Mouse (Mus musculus): Measurements from ENCODE around the gene AC109138.7.
"Not testable (repeated sequence)": the region's sequence is repeated elsewhere in the genome, so short reads cannot be mapped to it uniquely, and the experiment has no call there.

AC109138.7 gene

GRCm38 (mm10) chr19:4218784-4219183 lies 4.6 kb downstream of the AC109138.7 start:
- DNase-seq (ENCODE audit: low read depth): no peak

- no peak for DNase-seq (ENCODE audit: low read depth)
Measured at GRCm38 (mm10) chr19:4219943-4220342, 5.8 kb downstream of the AC109138.7 start.

- DNase-seq (ENCODE audit: low read depth): no peak
Measured at GRCm38 (mm10) chr19:4220416-4220815, 6.3 kb downstream of the AC109138.7 start.

- DNase-seq (ENCODE audit: low read depth): no peak
Measured at GRCm38 (mm10) chr19:4220957-4221743, 7.0 kb downstream of the AC109138.7 start.

- no peak for DNase-seq (ENCODE audit: low read depth)
Measured at GRCm38 (mm10) chr19:4222165-4222564, 8.0 kb downstream of the AC109138.7 start.

- no peak for DNase-seq (ENCODE audit: low read depth)
Measured at GRCm38 (mm10) chr19:4226779-4227178, 12.6 kb downstream of the AC109138.7 start.

GRCm38 (mm10) chr19:4227446-4227845 lies 13.3 kb downstream of the AC109138.7 start:
- DNase-seq (ENCODE audit: low read depth): no peak

- no peak for DNase-seq (ENCODE audit: low read depth)
Measured at GRCm38 (mm10) chr19:4227894-4228678, 13.9 kb downstream of the AC109138.7 start.

- DNase-seq (ENCODE audit: low read depth): no peak
Measured at GRCm38 (mm10) chr19:4228891-4229290, 14.7 kb downstream of the AC109138.7 start.

- DNase-seq (ENCODE audit: low read depth): no peak
Measured at GRCm38 (mm10) chr19:4229451-4230076, 15.4 kb downstream of the AC109138.7 start.

- DNase-seq (ENCODE audit: low read depth): peak; percentile 77
Measured at GRCm38 (mm10) chr19:4230415-4230814, 16.3 kb downstream of the AC109138.7 start.

GRCm38 (mm10) chr19:4231253-4232185 lies 17.4 kb downstream of the AC109138.7 start, which contains the start of gene Pold4:
TSS of gene Pold4 (plus strand) at chr19:4231899.
- DNase-seq (ENCODE audit: low read depth): peak; percentile 94

GRCm38 (mm10) chr19:4232186-4232572 lies 18.0 kb downstream of the AC109138.7 start:
- no peak for DNase-seq (ENCODE audit: low read depth)

GRCm38 (mm10) chr19:4232651-4233050 lies 18.5 kb downstream of the AC109138.7 start:
- no peak for DNase-seq (ENCODE audit: low read depth)

GRCm38 (mm10) chr19:4234548-4234947 lies 20.4 kb downstream of the AC109138.7 start:
- DNase-seq (ENCODE audit: low read depth): no peak

GRCm38 (mm10) chr19:4240247-4240668 lies 26.1 kb downstream of the AC109138.7 start:
- DNase-seq (ENCODE audit: low read depth): no peak

- no peak for DNase-seq (ENCODE audit: low read depth)
Measured at GRCm38 (mm10) chr19:4242416-4242815, 28.3 kb downstream of the AC109138.7 start.

- DNase-seq (ENCODE audit: low read depth): no peak
Measured at GRCm38 (mm10) chr19:4244775-4245174, 30.6 kb downstream of the AC109138.7 start.

GRCm38 (mm10) chr19:4247010-4247409 lies 32.9 kb downstream of the AC109138.7 start:
- no peak for DNase-seq (ENCODE audit: low read depth)

- DNase-seq (ENCODE audit: low read depth): not testable (repeated sequence)
Measured at GRCm38 (mm10) chr19:4248683-4249082, 34.5 kb downstream of the AC109138.7 start.

- DNase-seq (ENCODE audit: low read depth): no peak
Measured at GRCm38 (mm10) chr19:4254230-4254629, 40.1 kb downstream of the AC109138.7 start.
